Mouse (Mus musculus): Measurements from ENCODE around the gene Gm7942. TPM values are rescaled to one million over a fixed set of nuclear protein-coding genes. Genes with fewer than 3 reads are reported as not detected.
"Not testable (repeated sequence)": the region's sequence is repeated elsewhere in the genome, so short reads cannot be mapped to it uniquely, and the experiment has no call there.

The Gm7942 gene
- total RNA-seq (2014; rRNA removed) = not detected in 2 replicates
- not detected in 2 replicates for polyA plus RNA-seq (2012; rRNA removed)

DNA sequence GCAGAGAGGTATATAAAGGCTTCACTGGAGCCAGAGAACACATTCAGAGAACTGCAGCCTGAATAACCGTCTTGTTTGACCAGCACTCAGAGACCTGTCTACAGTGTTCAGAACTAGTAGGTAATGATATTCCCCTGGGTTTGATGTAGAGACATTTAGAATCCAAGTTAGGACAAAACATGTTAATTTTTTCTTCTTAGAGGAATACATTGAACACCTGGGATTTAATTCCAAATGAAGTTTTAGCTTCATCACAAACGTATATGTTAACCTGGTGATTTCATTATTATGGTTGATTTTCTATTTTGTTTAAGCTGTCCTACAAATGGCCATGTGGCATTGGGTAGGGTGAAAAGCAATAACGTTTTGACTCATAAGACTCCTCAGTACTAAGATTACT lies at the start of gene Gm7942:
Gm7942 (plus strand) TSS at position 301 of the 400 bp plus-strand sequence.
- H3K4me1 ChIP-seq (ENCODE audit: control insufficient read depth, insufficient read depth, low read length); DNase-seq (ENCODE audit: extremely low read depth, low read depth, low spot score); H3K79me2 ChIP-seq (ENCODE audit: control insufficient read depth, insufficient read depth, low read length); H3K27ac ChIP-seq (replicated peaks; ENCODE audit: insufficient read depth, low read depth, low read length); H3K27me3 ChIP-seq (ENCODE audit: control insufficient read depth, insufficient read depth, low read length); H3K4me3 ChIP-seq (ENCODE audit: insufficient read depth, low read depth, low read length); H3K9ac ChIP-seq (ENCODE audit: low read depth, low read length); H3K36me3 ChIP-seq (ENCODE audit: control insufficient read depth, insufficient read depth, low read length): not testable (repeated sequence)
- no CpG with 5 or more reads among the region's 3 CpGs for WGBS

Other genes with a start within 250 kb of the Gm7942 start
- gene Gm3183, start 241.5 kb upstream of the Gm7942 start, total RNA-seq (2014; rRNA removed) = not detected in 2 replicates
- not detected in 2 replicates for gene Gm3183, start 241.5 kb upstream of the Gm7942 start, polyA plus RNA-seq (2012; rRNA removed)
- gene Gm6367, start 118.3 kb upstream of the Gm7942 start, total RNA-seq (2014; rRNA removed) = not detected in 2 replicates
- not detected in 2 replicates for gene Gm6367, start 118.3 kb upstream of the Gm7942 start, polyA plus RNA-seq (2012; rRNA removed)
- gene Gm16513, start 75.7 kb downstream of the Gm7942 start, total RNA-seq (2014; rRNA removed) = not detected in 2 replicates
- gene Gm16513, start 75.7 kb downstream of the Gm7942 start, polyA plus RNA-seq (2012; rRNA removed) = not detected in 2 replicates
- gene Gm10424, start 165.8 kb downstream of the Gm7942 start, total RNA-seq (2014; rRNA removed) = not detected in 2 replicates
- not detected in 2 replicates for gene Gm10424, start 165.8 kb downstream of the Gm7942 start, polyA plus RNA-seq (2012; rRNA removed)
- not detected in 2 replicates for gene Gm3259, start 199.0 kb downstream of the Gm7942 start, total RNA-seq (2014; rRNA removed)
- gene Gm3259, start 199.0 kb downstream of the Gm7942 start, polyA plus RNA-seq (2012; rRNA removed) = not detected in 2 replicates

Data from liver, adult 2 months (tissue).